Mouse (Mus musculus) hindlimb bud, embryonic 11.5 days (tissue): ENCODE measurements around the gene Ifi27l2b.

Experiments used
- DNase-seq: peaks from one replicate; pipeline ENCODE4 v3.0.0-alpha.2; 2012; ENCODE audit warnings: low read depth, low spot score; ENCODE audit errors: extremely low spot score

Ifi27l2b gene

GRCm38 (mm10) chr12:103437601-103438000 is 19.4 kb downstream of the Ifi27l2b start:
- DNase-seq = no peak

GRCm38 (mm10) chr12:103434861-103435260 is 22.2 kb downstream of the Ifi27l2b start:
- DNase-seq = no peak

DNA sequence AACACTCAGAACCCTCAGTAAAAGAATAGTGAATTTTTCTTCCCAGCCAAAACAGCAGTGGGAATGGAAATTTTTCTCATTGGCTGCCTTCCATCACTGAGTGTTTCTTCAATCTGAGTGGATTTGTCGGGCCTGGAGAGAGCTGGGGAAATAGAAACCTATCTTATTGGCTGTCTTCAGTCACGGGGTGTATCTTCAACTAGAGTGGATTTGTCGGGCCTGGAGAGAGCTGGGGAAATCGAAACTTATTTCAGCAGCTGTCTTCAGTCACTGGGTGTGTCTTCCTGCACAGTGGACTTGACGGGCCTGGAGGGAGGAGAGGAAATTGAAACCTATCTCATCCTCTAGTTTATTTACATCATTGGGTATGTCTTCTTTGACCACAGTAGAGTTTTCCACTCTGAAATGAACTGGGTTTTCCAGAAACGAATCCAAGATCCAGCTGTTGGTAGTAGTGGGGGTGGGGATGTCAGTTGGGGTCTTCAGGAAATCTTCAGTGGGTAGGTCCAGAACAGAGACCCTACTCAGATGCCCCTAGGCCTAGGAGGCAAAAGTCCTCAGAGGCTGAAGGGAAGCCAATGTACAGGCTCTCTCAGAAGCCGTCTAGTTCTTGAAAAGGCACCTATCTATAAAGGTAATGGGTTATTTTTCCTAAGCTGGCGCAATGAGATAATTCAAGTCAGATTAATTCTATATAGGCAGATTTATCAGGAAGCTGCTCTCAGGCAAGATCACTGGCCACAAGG is 22.9 kb downstream of the Ifi27l2b start, which contains the start of gene Ifi27:
Ifi27 (plus strand) TSS at position 226 of the 746 bp plus-strand sequence.
- no peak for DNase-seq

DNA sequence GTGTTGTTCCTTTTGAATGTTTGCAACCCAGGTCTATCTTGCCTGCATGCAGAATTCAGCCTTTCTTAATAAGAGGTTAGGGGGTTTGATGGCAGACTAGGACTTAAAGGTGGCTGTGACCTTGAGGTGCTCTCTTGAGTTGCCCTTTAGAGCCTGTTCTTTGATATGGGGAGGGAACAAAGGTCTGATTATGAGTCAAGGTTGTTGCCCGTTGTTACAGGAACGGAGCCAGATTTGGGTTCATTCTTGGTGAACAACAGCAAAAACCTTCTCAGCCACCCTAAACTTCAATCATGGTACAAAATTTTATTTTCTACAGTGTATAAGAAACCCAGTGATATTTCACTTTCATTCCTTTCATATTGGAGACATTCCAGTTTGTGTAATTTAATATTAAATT is 23.6 kb downstream of the Ifi27l2b start:
- DNase-seq = no peak

- no peak for DNase-seq
Measured at GRCm38 (mm10) chr12:103426710-103427109, 30.3 kb downstream of the Ifi27l2b start.

GRCm38 (mm10) chr12:103425729-103426470 is 31.1 kb downstream of the Ifi27l2b start, which contains the start of gene Ddx24:
Ddx24 (minus strand) TSS chr12:103425830.
- DNase-seq = peak; percentile 82

DNA sequence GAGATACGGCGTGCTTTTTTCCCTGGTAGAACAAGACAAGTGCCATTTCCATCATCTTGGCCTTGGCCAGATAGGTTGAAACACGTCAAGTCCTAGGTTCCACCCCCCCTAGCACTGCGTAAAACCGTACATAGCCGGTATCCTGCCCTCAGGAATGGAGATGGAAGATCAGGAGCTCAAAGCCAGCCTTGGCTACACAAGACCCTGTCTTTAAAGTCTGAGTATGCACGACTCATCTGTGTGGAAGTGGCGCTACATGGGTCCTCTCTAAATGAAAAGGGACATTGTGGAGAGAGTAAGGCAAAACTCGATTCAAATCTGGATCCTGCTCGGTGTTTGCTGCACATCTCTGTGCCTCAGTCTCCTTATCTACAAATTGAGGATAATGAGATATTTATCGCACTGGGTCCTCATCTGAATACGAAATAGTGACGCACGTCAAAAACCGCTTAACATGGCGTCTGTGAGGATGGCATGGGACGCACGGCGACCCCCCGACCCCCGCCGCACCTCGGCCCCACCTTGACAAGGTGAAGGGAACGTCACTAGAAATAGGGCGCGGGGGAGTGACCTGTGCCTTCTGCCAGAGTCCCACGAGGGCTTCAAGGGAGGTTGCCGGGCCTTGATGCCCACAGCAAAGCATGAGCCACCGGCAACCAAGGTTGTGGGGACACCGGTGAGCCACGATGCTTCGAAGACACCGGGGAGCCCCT is 31.9 kb downstream of the Ifi27l2b start:
- DNase-seq = no peak

DNA sequence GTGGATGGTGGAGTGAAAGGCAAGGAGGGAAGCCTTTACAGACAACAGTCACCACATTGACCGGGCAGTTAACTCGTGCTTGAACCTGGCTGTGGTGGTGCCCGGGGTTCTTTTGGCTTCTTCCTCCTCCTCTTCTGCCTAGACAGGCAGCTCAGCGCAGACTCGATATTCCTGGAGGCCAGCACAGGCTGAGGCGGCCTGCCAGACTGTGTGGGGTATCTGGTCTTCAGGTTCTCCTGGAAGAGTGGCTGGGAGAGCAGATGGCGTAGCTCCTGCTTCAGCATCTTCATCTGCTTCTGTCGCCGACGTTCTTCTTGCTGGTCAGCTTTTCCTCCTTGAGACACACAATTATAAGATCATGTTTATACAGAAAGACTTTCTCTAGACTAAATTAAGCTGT is 48.9 kb downstream of the Ifi27l2b start:
- DNase-seq = no peak

DNA sequence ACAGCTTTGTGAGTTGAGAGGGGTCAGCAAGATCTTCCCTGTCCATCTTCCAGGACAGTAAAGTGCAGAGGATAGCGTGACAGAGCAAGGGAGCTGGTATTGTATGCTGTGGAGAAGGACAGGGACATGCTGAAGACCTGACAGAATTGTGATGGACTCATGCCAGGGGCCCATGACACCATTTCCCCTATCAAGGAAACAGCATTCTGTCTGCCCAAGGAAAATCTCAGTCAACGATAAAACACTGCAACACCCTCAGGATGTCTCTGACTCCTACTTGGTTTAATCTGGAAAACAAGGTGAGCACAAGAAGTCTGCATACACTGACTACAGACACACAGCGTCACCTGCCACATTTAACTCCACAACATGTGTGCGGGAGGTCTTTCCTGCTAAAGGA is 49.3 kb downstream of the Ifi27l2b start, which contains the start of gene 9330161L09Rik:
9330161L09Rik (minus strand) TSS at position 101 of the 400 bp plus-strand sequence.
- no peak for DNase-seq

GRCm38 (mm10) chr12:103404131-103404530 is 52.9 kb downstream of the Ifi27l2b start:
- no peak for DNase-seq
